Mouse (Mus musculus) layer of hippocampus, adult 2 months (tissue): ENCODE measurements around the gene Gm13089. TPM values are rescaled to one million over a fixed set of nuclear protein-coding genes. Genes with fewer than 3 reads are reported as not detected.
"Not testable (repeated sequence)": the region's sequence is repeated elsewhere in the genome, so short reads cannot be mapped to it uniquely, and the experiment has no call there.

Source experiments
- DNase-seq, 2 experiments: peaks; one replicate each; pipeline ENCODE4 v3.0.0; 2022; ENCODE audit warnings: low spot score in 2 of 2
- H3K27ac ChIP-seq: fragments of 200-600 bp; 2 replicates; pipeline ENCODE4 v1.8.1; 2022
- H3K4me3 ChIP-seq: fragments of 200-600 bp; 2 replicates; pipeline ENCODE4 v1.8.1; 2022; ENCODE audit warnings: mild to moderate bottlenecking
- CTCF ChIP-seq: fragments of 200-600 bp; conservative IDR thresholded peaks from 2 replicates; pipeline ENCODE4 v1.8.1; 2022; ENCODE audit warnings: antibody characterized with exemption, mild to moderate bottlenecking, moderate library complexity
- long read RNA-seq, 2 experiments: library from polyadenylated mRNA; stranded (forward); transcript quantifications; one replicate each; pipeline ENCODE4 v2.0.0; 2021; ENCODE audit warnings: borderline mapping rate in 2 of 2
- total RNA-seq, 2 experiments: library from RNA; stranded (reverse); gene quantifications; 2 replicates each; pipeline ENCODE4 v1.2.3; 2021

Gm13089 gene
- total RNA-seq: not detected
- long read RNA-seq, experiment 1: 0 reads
- long read RNA-seq, experiment 2: 0 reads

- no peak for TF ChIP-seq CTCF
- no peak within 1 kb of the TSS for H3K27ac ChIP-seq
- DNase-seq: no peak
- H3K4me3 ChIP-seq: no peak within 1 kb of the TSS
These were observed at the start of gene Gm13089 for GRCm38 (mm10) chr4:143702611-143703010. Gene Gm13089 (minus strand): TSS chr4:143702711.

- H3K4me3 ChIP-seq: no peak within 1 kb of the TSS
- H3K27ac ChIP-seq: no peak within 1 kb of the TSS
- no peak for DNase-seq
- no peak for TF ChIP-seq CTCF
These were observed 16.6 kb upstream of the Gm13089 start, which contains the start of gene Gm13078 for GRCm38 (mm10) chr4:143719155-143719554. Gene Gm13078 (plus strand): TSS chr4:143719455.

GRCm38 (mm10) chr4:143657146-143657545, 45.4 kb downstream of the Gm13089 start, which contains the start of gene Gm13088:
Gene Gm13088 (minus strand): TSS chr4:143657246.
- H3K4me3 ChIP-seq, DNase-seq: not testable (repeated sequence)

More at GRCm38 (mm10) chr4:143657146-143657545, 45.4 kb downstream of the Gm13089 start, which contains the start of gene Gm13088:
- H3K27ac ChIP-seq: not testable (repeated sequence)

Other genes with a start within 250 kb of the Gm13089 start
- not detected for gene Gm13043, start 191.4 kb downstream of the Gm13089 start, total RNA-seq
- not detected for gene Gm13040, start 166.8 kb downstream of the Gm13089 start, total RNA-seq
- not detected for gene BC080695, start 151.0 kb downstream of the Gm13089 start, total RNA-seq
- gene Gm13057, start 151.0 kb downstream of the Gm13089 start, total RNA-seq: not detected
- not detected for gene Gm13083, start 87.7 kb downstream of the Gm13089 start, total RNA-seq
- not detected for gene Gm13088, start 45.5 kb downstream of the Gm13089 start, total RNA-seq
- not detected for gene Gm13078, start 16.7 kb upstream of the Gm13089 start, total RNA-seq
- not detected for gene Gm13023, start 86.6 kb upstream of the Gm13089 start, total RNA-seq
- gene Gm13084, start 113.4 kb upstream of the Gm13089 start, total RNA-seq: not detected
- not detected for gene Gm13103, start 143.8 kb upstream of the Gm13089 start, total RNA-seq
- gene Pramef6, start 197.7 kb upstream of the Gm13089 start, total RNA-seq: not detected
- not detected for gene Pramef25, start 248.3 kb upstream of the Gm13089 start, total RNA-seq